Mouse (Mus musculus): ENCODE data around the gene Tnn.

- TF ChIP-seq CTCF (IDR thresholded peaks at IDR 0.05; ENCODE audit: borderline replicate concordance, insufficient read depth, low read depth, low read length), result no peak
- no peak for TF ChIP-seq POLR2A (IDR thresholded peaks at IDR 0.05; ENCODE audit: borderline replicate concordance, insufficient read depth, low read length)
Measured at GRCm38 (mm10) chr1:160053510-160054305, 99.7 kb downstream of the Tnn start.
